Mouse (Mus musculus) liver, embryonic 11.5 days (tissue): ENCODE results near the gene Aadac. TPM values are rescaled to one million over a fixed set of nuclear protein-coding genes. Genes with fewer than 3 reads are reported as not detected.
A peak's percentile ranks its signal among the peaks of the same experiment; 100 is the strongest.

Experiments
- ATAC-seq: fragments of 200-750 bp; cut with Nextera tagmentation; replicated peaks from 2 replicates; pipeline ENCODE4 v1.8.0; 2017; ENCODE audit warnings: moderate number of reproducible peaks, mild to moderate bottlenecking, moderate TSS enrichment, moderate library complexity; ENCODE audit not compliant: low FRiP score
- DNase-seq: peaks from one replicate; pipeline ENCODE4 v3.0.0-alpha.2; 2017; ENCODE audit warnings: low spot score
- H3K27ac ChIP-seq: fragments of 300-500 bp; sonication (generic); 2 replicates; pipeline ENCODE4 v1.5.1; 2014; ENCODE audit warnings: mild to moderate bottlenecking, low read depth, low read length, control low read depth
- H3K27me3 ChIP-seq: fragments of 300-500 bp; sonication (generic); replicated peaks from 2 replicates; pipeline ENCODE4 v1.6.1; 2014; ENCODE audit warnings: low read length, mixed read lengths; ENCODE audit not compliant: control insufficient read depth, insufficient read depth
- H3K36me3 ChIP-seq: fragments of 300-500 bp; sonication (generic); 2 replicates; pipeline ENCODE4 v1.6.1; 2014; ENCODE audit warnings: mild to moderate bottlenecking, low read length, moderate library complexity, mixed read lengths; ENCODE audit not compliant: control insufficient read depth, insufficient read depth
- H3K4me1 ChIP-seq: fragments of 300-500 bp; sonication (generic); replicated peaks from 2 replicates; pipeline ENCODE4 v1.6.1; 2014; ENCODE audit warnings: low read length, mixed read lengths; ENCODE audit not compliant: control insufficient read depth, insufficient read depth
- H3K4me2 ChIP-seq: fragments of 300-500 bp; sonication (generic); 2 replicates; pipeline ENCODE4 v1.6.1; 2014; ENCODE audit warnings: mild to moderate bottlenecking, control low read depth, moderate library complexity
- H3K4me3 ChIP-seq: fragments of 300-500 bp; sonication (generic); 2 replicates; pipeline ENCODE4 v1.5.1; 2014; ENCODE audit warnings: low read depth, low read length, control low read depth
- H3K9ac ChIP-seq: fragments of 300-500 bp; sonication (generic); 2 replicates; pipeline ENCODE4 v1.6.1; 2014; ENCODE audit warnings: low read depth, low read length, control low read depth
- H3K9me3 ChIP-seq: fragments of 300-500 bp; sonication (generic); 2 replicates; pipeline ENCODE4 v1.6.1; 2016; ENCODE audit warnings: low read length, inconsistent platforms, mixed read lengths; ENCODE audit not compliant: control insufficient read depth
- WGBS: fragments of 180-500 bp; shearing (Covaris S2); extraction: QIAGEN DNeasy Blood & Tissue Kit; methylation state at CpG from one replicate; pipeline ENCODE4 v1.1.7; 2014; 5-methylcytosine and 5-hydroxymethylcytosine counted together
- polyA plus RNA-seq: library from polyadenylated mRNA; unstranded; fragments of >200 nt; fragmentation: Nextera tagmentation; extraction: Ambion mirVana; gene quantifications from 2 replicates; pipeline ENCODE4 v1.2.1, GENCODE M21; 2014

The Aadac gene
- polyA plus RNA-seq, 1 experiment from 2014 or later, result 57.7 TPM

- Histone ChIP-seq H3K9ac (no peak overlapping the region), H3K27me3 (no peaks in the 10 kb centered on the region), H3K4me3 (no peak overlapping the region), H3K9me3 (no peaks in the 10 kb centered on the region), H3K36me3 (no peaks in the 10 kb centered on the region), H3K4me2 (no peak overlapping the region), H3K4me1 (no peaks in the 10 kb centered on the region), H3K27ac (no peak overlapping the region)
- 81% methylated on average over 2 of the region's 2 CpGs for WGBS
- DNase-seq (no peak), ATAC-seq (no peak)
Observed at GRCm38 (mm10) chr3:60057070-60057808, 31.7 kb downstream of the Aadac start.

GRCm38 (mm10) chr3:60057809-60058082 is 32.2 kb downstream of the Aadac start:
- ATAC-seq, result no peak
- Histone ChIP-seq H3K4me3 (no peak overlapping the region), H3K4me1 (no peaks in the 10 kb centered on the region), H3K36me3 (no peaks in the 10 kb centered on the region), H3K9me3 (no peaks in the 10 kb centered on the region), H3K27ac (no peak overlapping the region), H3K4me2 (no peak overlapping the region), H3K9ac (no peak overlapping the region), H3K27me3 (no peaks in the 10 kb centered on the region)
- DNase-seq, result no peak
- 53% methylated on average over 1 of the region's 1 CpGs for WGBS

GRCm38 (mm10) chr3:60078883-60079415 is 53.4 kb downstream of the Aadac start:
- Histone ChIP-seq H3K4me3 (no peak overlapping the region), H3K4me1 (no peaks in the 10 kb centered on the region), H3K27ac (no peak overlapping the region), H3K9ac (no peak overlapping the region), H3K36me3 (no peaks in the 10 kb centered on the region), H3K9me3 (no peaks in the 10 kb centered on the region), H3K4me2 (no peak overlapping the region), H3K27me3 (no peaks in the 10 kb centered on the region)
- ATAC-seq (no peak), DNase-seq (no peak)
- 92% methylated on average over 1 of the region's 1 CpGs for WGBS

- Histone ChIP-seq H3K4me1 (no peaks in the 10 kb centered on the region), H3K4me3 (no peak overlapping the region), H3K4me2 (no peak overlapping the region), H3K27me3 (no peaks in the 10 kb centered on the region), H3K9me3 (no peaks in the 10 kb centered on the region), H3K27ac (no peak overlapping the region), H3K36me3 (no peaks in the 10 kb centered on the region), H3K9ac (no peak overlapping the region)
- ATAC-seq, result 0 out of 2 replicates have a peak, but pooled peaks have one; percentile 18
- no peak for DNase-seq
- 36% methylated on average over 4 of the region's 4 CpGs for WGBS
Observed at GRCm38 (mm10) chr3:60080572-60080971, 55.1 kb downstream of the Aadac start.

GRCm38 (mm10) chr3:60081648-60082047 is 56.1 kb downstream of the Aadac start, which contains the start of gene Sucnr1:
Gene Sucnr1, plus strand, starts transcription at chr3:60081869.
- WGBS, result 48% methylated on average over 4 of the region's 4 CpGs
- Histone ChIP-seq H3K4me3 (no peak within 1 kb of the TSS), H3K36me3 (no peaks in the 10 kb centered on the region), H3K9me3 (no peaks in the 10 kb centered on the region), H3K27me3 (no peaks in the 10 kb centered on the region), H3K27ac (no peak within 1 kb of the TSS), H3K4me1 (no peaks in the 10 kb centered on the region), H3K9ac (no peak within 1 kb of the TSS), H3K4me2 (no peak within 1 kb of the TSS)
- ATAC-seq (no peak), DNase-seq (no peak)

- ATAC-seq, result no peak
- 83% methylated on average over 3 of the region's 3 CpGs for WGBS
Observed at GRCm38 (mm10) chr3:60082746-60083145, 57.2 kb downstream of the Aadac start.

GRCm38 (mm10) chr3:60085729-60086128 is 60.2 kb downstream of the Aadac start:
- H3K4me2 ChIP-seq, result no peak overlapping the region
- H3K4me3 ChIP-seq, result no peak overlapping the region
- H3K27ac ChIP-seq, result no peak overlapping the region
- DNase-seq (no peak), ATAC-seq (no peak)
- no peaks in the 10 kb centered on the region for H3K9me3 ChIP-seq
- no peaks in the 10 kb centered on the region for H3K36me3 ChIP-seq
- H3K4me1 ChIP-seq, result no peaks in the 10 kb centered on the region
- 65% methylated on average over 2 of the region's 2 CpGs for WGBS
- H3K27me3 ChIP-seq, result no peaks in the 10 kb centered on the region
- H3K9ac ChIP-seq, result no peak overlapping the region

More at GRCm38 (mm10) chr3:60082746-60083145, 57.2 kb downstream of the Aadac start:
- Histone ChIP-seq H3K4me3 (no peak overlapping the region), H3K4me2 (no peak overlapping the region), H3K9me3 (no peaks in the 10 kb centered on the region), H3K27me3 (no peaks in the 10 kb centered on the region), H3K9ac (no peak overlapping the region), H3K36me3 (no peaks in the 10 kb centered on the region), H3K27ac (no peak overlapping the region), H3K4me1 (no peaks in the 10 kb centered on the region)
- no peak for DNase-seq
